Mouse (Mus musculus) bone marrow, adult 2 months (tissue): Measurements from ENCODE around the gene Cog2. TPM values are rescaled to one million over a fixed set of nuclear protein-coding genes. Genes with fewer than 3 reads are reported as not detected.

Experiments
- H3K27ac ChIP-seq: fragments of 200-500 bp; 2 replicates; pipeline ENCODE4 v1.5.1; 2012; ENCODE audit warnings: low read depth, mild to moderate bottlenecking, control low read depth, inconsistent platforms, low read length; ENCODE audit not compliant: control insufficient read depth, poor library complexity, insufficient read depth
- H3K4me1 ChIP-seq: fragments of 200-500 bp; 2 replicates; pipeline ENCODE4 v1.6.1; 2011; ENCODE audit warnings: low read length; ENCODE audit not compliant: control insufficient read depth, insufficient read depth
- H3K4me3 ChIP-seq: fragments of 200-500 bp; replicated peaks from 2 replicates; pipeline ENCODE3; 2011; ENCODE audit warnings: mild to moderate bottlenecking, low read depth, low read length, control low read depth; ENCODE audit not compliant: control insufficient read depth
- CTCF ChIP-seq: fragments of 200-500 bp; IDR thresholded peaks from 2 replicates; pipeline ENCODE4 v1.5.1; 2011; ENCODE audit warnings: low read length, control low read depth; ENCODE audit not compliant: control insufficient read depth, insufficient read depth
- POLR2A ChIP-seq: fragments of 200-500 bp; IDR thresholded peaks from 2 replicates; pipeline ENCODE4 v1.6.1; 2011; ENCODE audit warnings: low read depth, mild to moderate bottlenecking, control low read depth, low read length, borderline replicate concordance; ENCODE audit not compliant: control insufficient read depth
- WGBS: fragments of 180-500 bp; shearing (Covaris S2); methylation state at CpG from one replicate; pipeline ENCODE4 v1.1.7; 2018; 5-methylcytosine and 5-hydroxymethylcytosine counted together
- polyA plus RNA-seq: library from polyadenylated mRNA; stranded (reverse); fragments of >200 nt; gene quantifications from 2 replicates; pipeline ENCODE4 v1.2.4, GENCODE M21; 2011; ENCODE audit warnings: low replicate concordance; ENCODE audit not compliant: missing spikeins, insufficient read depth, insufficient read length

The Cog2 gene
- polyA plus RNA-seq, 1 experiment, result 12.1 TPM

- H3K27ac ChIP-seq, result no peak overlapping the region
- no peak for TF ChIP-seq CTCF
- no peak for TF ChIP-seq POLR2A
- 84% methylated on average over 11 of the region's 11 CpGs for WGBS
- H3K4me3 ChIP-seq, result no peak overlapping the region
- no peaks in the 10 kb centered on the region for H3K4me1 ChIP-seq
These were observed 26.7 kb downstream of the Cog2 start for GRCm38 (mm10) chr8:124547269-124547668.

- H3K27ac ChIP-seq, result no peak overlapping the region
These were observed 27.6 kb downstream of the Cog2 start for GRCm38 (mm10) chr8:124548187-124548586.

GRCm38 (mm10) chr8:124551011-124551661, 30.6 kb downstream of the Cog2 start:
- Histone ChIP-seq H3K27ac (no peak overlapping the region), H3K4me3 (no peak overlapping the region), H3K4me1 (no peaks in the 10 kb centered on the region)
- TF ChIP-seq POLR2A, result no peak
- no peak for TF ChIP-seq CTCF
- WGBS, result 90% methylated on average over 15 of the region's 15 CpGs

More at GRCm38 (mm10) chr8:124548187-124548586, 27.6 kb downstream of the Cog2 start:
- Histone ChIP-seq H3K4me3 (no peak overlapping the region), H3K4me1 (no peaks in the 10 kb centered on the region)
- 95% methylated on average over 1 of the region's 1 CpGs for WGBS
- TF ChIP-seq POLR2A, result no peak
- no peak for TF ChIP-seq CTCF

GRCm38 (mm10) chr8:124555113-124555750, 34.7 kb downstream of the Cog2 start:
- TF ChIP-seq CTCF (no peak), POLR2A (no peak)
- 80% methylated on average over 7 of the region's 7 CpGs for WGBS
- no peak overlapping the region for H3K27ac ChIP-seq
- H3K4me1 ChIP-seq, result no peaks in the 10 kb centered on the region; the same call in 1 of the 2 replicates
- H3K4me3 ChIP-seq, result no peak overlapping the region

- Histone ChIP-seq H3K27ac (no peak overlapping the region), H3K4me1 (no peaks in the 10 kb centered on the region; the same call in 1 of the 2 replicates), H3K4me3 (no peak overlapping the region)
- TF ChIP-seq POLR2A (no peak), CTCF (no peak)
- WGBS, result 88% methylated on average over 7 of the region's 7 CpGs
These were observed 35.6 kb downstream of the Cog2 start for GRCm38 (mm10) chr8:124556164-124556563.

- H3K4me3 ChIP-seq, result no peak overlapping the region
- WGBS, result 88% methylated on average over 13 of the region's 13 CpGs
- no peaks in the 10 kb centered on the region; the same call in 1 of the 2 replicates for H3K4me1 ChIP-seq
- TF ChIP-seq CTCF (no peak), POLR2A (no peak)
- no peak overlapping the region for H3K27ac ChIP-seq
These were observed 36.1 kb downstream of the Cog2 start for GRCm38 (mm10) chr8:124556658-124557057.

- no peak overlapping the region for H3K27ac ChIP-seq
- H3K4me3 ChIP-seq, result no peak overlapping the region
- H3K4me1 ChIP-seq, result no peaks in the 10 kb centered on the region; the same call in 1 of the 2 replicates
- TF ChIP-seq POLR2A (no peak), CTCF (no peak)
- 46% methylated on average over 5 of the region's 5 CpGs for WGBS
These were observed 36.9 kb downstream of the Cog2 start for GRCm38 (mm10) chr8:124557476-124557875.

GRCm38 (mm10) chr8:124567126-124567525, 46.6 kb downstream of the Cog2 start:
- no peak overlapping the region for H3K27ac ChIP-seq

More at GRCm38 (mm10) chr8:124567126-124567525, 46.6 kb downstream of the Cog2 start:
- Histone ChIP-seq H3K4me1 (no peaks in the 10 kb centered on the region), H3K4me3 (no peak overlapping the region)
- 70% methylated on average over 6 of the region's 6 CpGs for WGBS
- TF ChIP-seq CTCF (no peak), POLR2A (no peak)
